Mouse (Mus musculus) stomach, postnatal 0 days (tissue): Measurements from ENCODE around the gene Gm6034.

Experiments
- CTCF ChIP-seq: IDR thresholded peaks from 2 replicates; pipeline ENCODE4 v1.5.1; 2016; ENCODE audit warnings: antibody characterized with exemption, low read depth, mild to moderate bottlenecking, moderate library complexity
- EP300 ChIP-seq: optimal IDR thresholded peaks from 2 replicates; pipeline ENCODE3; 2016; ENCODE audit warnings: antibody characterized with exemption

- no peak for TF ChIP-seq EP300
- no peak for TF ChIP-seq CTCF
Observed at GRCm38 (mm10) chr17:36003331-36003730, 39.4 kb upstream of the Gm6034 start.
